Mouse (Mus musculus): ENCODE data around the gene Sgms1. TPM values are rescaled to one million over a fixed set of nuclear protein-coding genes. Genes with fewer than 3 reads are reported as not detected.

Sgms1 gene
- polyA plus RNA-seq, 1 experiment, result 53.7 TPM

GRCm38 (mm10) chr19:32375473-32375985 lies 14.0 kb downstream of the Sgms1 start:
- WGBS, result 86% methylated on average over 4 of the region's 4 CpGs
- DNase-seq, result no peak
- H3K4me1 ChIP-seq (ENCODE audit: control insufficient read depth, insufficient read depth, low read length), result peaks cover 19% of the 10 kb centered on the region; the same call in 1 of the 2 replicates
- no peak for TF ChIP-seq CTCF (IDR thresholded peaks at IDR 0.05; ENCODE audit: insufficient read depth, low read length)
- TF ChIP-seq POLR2A (IDR thresholded peaks at IDR 0.05; ENCODE audit: borderline replicate concordance, extremely low read depth, low read depth, low read length), result no peak
- H3K4me3 ChIP-seq (replicated peaks; ENCODE audit: extremely low read depth, low read depth, low read length), result no peak overlapping the region

GRCm38 (mm10) chr19:32374751-32375150 lies 14.8 kb downstream of the Sgms1 start:
- WGBS, result 95% methylated on average over 10 of the region's 10 CpGs
- no peak for TF ChIP-seq POLR2A (IDR thresholded peaks at IDR 0.05; ENCODE audit: borderline replicate concordance, extremely low read depth, low read depth, low read length)
- no peak for TF ChIP-seq CTCF (IDR thresholded peaks at IDR 0.05; ENCODE audit: insufficient read depth, low read length)
- Histone ChIP-seq H3K4me3 (replicated peaks; ENCODE audit: extremely low read depth, low read depth, low read length) (no peak overlapping the region), H3K4me1 (ENCODE audit: control insufficient read depth, insufficient read depth, low read length) (peaks cover 19% of the 10 kb centered on the region; the same call in 1 of the 2 replicates)
- DNase-seq, result no peak

DNA sequence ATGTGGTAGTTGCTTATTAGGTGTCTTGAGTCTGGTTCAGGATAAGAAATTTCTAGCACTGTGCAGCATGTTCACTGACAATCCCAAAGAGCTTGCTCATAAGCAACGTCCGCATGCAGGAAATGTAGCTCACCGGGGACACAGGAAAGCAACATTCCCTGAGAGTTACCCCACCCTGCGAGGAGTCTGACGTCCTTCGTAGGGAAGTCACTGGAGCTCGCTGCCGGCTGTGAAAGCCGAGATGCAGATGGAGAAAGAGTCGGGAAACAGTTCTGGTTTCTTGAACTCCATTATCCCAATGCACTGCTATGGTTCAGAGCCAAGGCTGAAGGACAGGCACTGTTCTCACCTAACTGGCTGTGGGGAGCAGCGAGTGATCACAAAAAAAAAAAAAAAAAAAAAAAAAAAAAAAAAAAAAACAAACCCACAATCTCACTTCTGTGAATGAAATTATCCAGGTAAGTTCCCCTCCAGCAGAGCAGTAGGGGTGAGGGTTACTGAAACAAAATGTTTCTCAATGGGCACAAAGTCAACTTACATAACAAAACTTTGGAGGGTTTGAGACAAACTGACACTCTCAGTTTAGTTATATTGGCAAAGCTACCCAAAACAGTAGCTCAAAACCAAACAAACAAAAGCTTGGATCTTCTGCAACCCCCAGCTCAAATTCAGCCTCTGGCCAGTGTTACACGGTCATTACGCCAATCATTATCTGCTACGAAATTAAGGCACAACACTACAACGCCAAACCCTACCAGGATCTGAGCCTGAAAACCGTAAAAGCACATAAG lies 15.5 kb downstream of the Sgms1 start:
- Histone ChIP-seq H3K4me3 (replicated peaks; ENCODE audit: extremely low read depth, low read depth, low read length) (no peak overlapping the region), H3K4me1 (ENCODE audit: control insufficient read depth, insufficient read depth, low read length) (peaks cover 19% of the 10 kb centered on the region; the same call in 1 of the 2 replicates)
- DNase-seq, result no peak
- TF ChIP-seq CTCF (IDR thresholded peaks at IDR 0.05; ENCODE audit: insufficient read depth, low read length), result no peak
- WGBS, result 46% methylated on average over 16 of the region's 16 CpGs

DNA sequence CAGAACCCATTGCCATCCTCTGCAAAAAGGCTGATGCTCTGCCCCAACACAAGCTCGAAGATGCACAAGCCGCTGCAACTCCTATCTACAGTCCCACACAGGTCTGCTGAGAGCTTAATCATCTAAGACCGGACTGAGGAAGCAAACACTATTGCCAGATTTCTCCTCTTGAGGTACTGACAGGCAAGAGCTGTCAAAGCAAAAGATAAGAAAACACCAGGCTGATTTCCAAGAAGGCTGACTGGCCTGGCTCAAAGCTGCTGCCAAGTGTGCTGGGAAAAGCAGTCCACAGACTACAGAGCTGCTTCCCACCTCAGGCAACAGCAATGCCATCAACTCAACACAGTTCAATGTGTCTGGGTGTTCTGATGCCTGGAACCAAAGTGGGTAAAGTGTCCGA lies 17.1 kb downstream of the Sgms1 start:
- 44% methylated on average over 4 of the region's 4 CpGs for WGBS
- Histone ChIP-seq H3K4me1 (ENCODE audit: control insufficient read depth, insufficient read depth, low read length) (peaks cover 12% of the 10 kb centered on the region; the same call in 1 of the 2 replicates), H3K4me3 (replicated peaks; ENCODE audit: extremely low read depth, low read depth, low read length) (no peak overlapping the region)
- TF ChIP-seq POLR2A (IDR thresholded peaks at IDR 0.05; ENCODE audit: borderline replicate concordance, extremely low read depth, low read depth, low read length), result no peak
- DNase-seq, result no peak

- H3K4me1 ChIP-seq (ENCODE audit: control insufficient read depth, insufficient read depth, low read length), result peaks cover 2% of the 10 kb centered on the region; the same call in 1 of the 2 replicates
- H3K4me3 ChIP-seq (replicated peaks; ENCODE audit: extremely low read depth, low read depth, low read length), result no peak overlapping the region
- TF ChIP-seq POLR2A (IDR thresholded peaks at IDR 0.05; ENCODE audit: borderline replicate concordance, extremely low read depth, low read depth, low read length) (no peak), CTCF (IDR thresholded peaks at IDR 0.05; ENCODE audit: insufficient read depth, low read length) (no peak)
- WGBS, result 96% methylated on average over 8 of the region's 8 CpGs
- DNase-seq, result no peak
Observed at GRCm38 (mm10) chr19:32367333-32367732, 22.2 kb downstream of the Sgms1 start.

- WGBS, result 80% methylated on average over 9 of the region's 9 CpGs
- TF ChIP-seq CTCF (IDR thresholded peaks at IDR 0.05; ENCODE audit: insufficient read depth, low read length) (no peak), POLR2A (IDR thresholded peaks at IDR 0.05; ENCODE audit: borderline replicate concordance, extremely low read depth, low read depth, low read length) (no peak)
Observed at GRCm38 (mm10) chr19:32366406-32366805, 23.1 kb downstream of the Sgms1 start.

GRCm38 (mm10) chr19:32365111-32365510 lies 24.4 kb downstream of the Sgms1 start:
- WGBS, result 87% methylated on average over 6 of the region's 6 CpGs
- H3K4me1 ChIP-seq (ENCODE audit: control insufficient read depth, insufficient read depth, low read length), result no peaks in the 10 kb centered on the region
- DNase-seq, result no peak
- no peak overlapping the region for H3K4me3 ChIP-seq (replicated peaks; ENCODE audit: extremely low read depth, low read depth, low read length)
- no peak for TF ChIP-seq CTCF (IDR thresholded peaks at IDR 0.05; ENCODE audit: insufficient read depth, low read length)
- TF ChIP-seq POLR2A (IDR thresholded peaks at IDR 0.05; ENCODE audit: borderline replicate concordance, extremely low read depth, low read depth, low read length), result no peak

More at GRCm38 (mm10) chr19:32366406-32366805, 23.1 kb downstream of the Sgms1 start:
- no peak for DNase-seq
- no peaks in the 10 kb centered on the region for H3K4me1 ChIP-seq (ENCODE audit: control insufficient read depth, insufficient read depth, low read length)
- H3K4me3 ChIP-seq (replicated peaks; ENCODE audit: extremely low read depth, low read depth, low read length), result no peak overlapping the region

- TF ChIP-seq POLR2A (IDR thresholded peaks at IDR 0.05; ENCODE audit: borderline replicate concordance, extremely low read depth, low read depth, low read length) (no peak), CTCF (IDR thresholded peaks at IDR 0.05; ENCODE audit: insufficient read depth, low read length) (no peak)
- WGBS, result 80% methylated on average over 4 of the region's 4 CpGs
- peaks cover 3% of the 10 kb centered on the region for H3K4me1 ChIP-seq (ENCODE audit: control insufficient read depth, insufficient read depth, low read length)
- no peak for DNase-seq
- no peak overlapping the region for H3K4me3 ChIP-seq (replicated peaks; ENCODE audit: extremely low read depth, low read depth, low read length)
Observed at GRCm38 (mm10) chr19:32363587-32363986, 25.9 kb downstream of the Sgms1 start.

DNA sequence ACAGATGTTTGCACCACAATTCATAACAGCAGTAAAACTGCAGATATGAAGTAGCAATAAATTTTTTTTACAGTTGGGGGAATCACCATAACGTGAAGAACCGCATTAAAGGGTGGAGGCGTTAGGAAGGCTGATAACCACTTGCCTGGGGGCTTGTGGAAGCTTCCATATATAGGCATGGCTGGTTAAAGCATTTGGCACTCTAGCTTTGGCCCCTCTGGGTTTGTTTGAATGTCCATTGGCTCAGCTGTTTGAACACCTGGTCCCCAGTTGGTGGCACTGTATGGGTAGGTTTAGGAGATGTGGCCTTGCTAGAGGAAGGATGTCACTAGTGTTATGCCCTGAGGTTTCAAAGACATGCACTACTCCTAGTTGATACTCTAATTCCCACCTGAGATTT lies 27.0 kb downstream of the Sgms1 start:
- no peak for DNase-seq
- TF ChIP-seq POLR2A (IDR thresholded peaks at IDR 0.05; ENCODE audit: borderline replicate concordance, extremely low read depth, low read depth, low read length), result no peak
- TF ChIP-seq CTCF (IDR thresholded peaks at IDR 0.05; ENCODE audit: insufficient read depth, low read length), result no peak
- Histone ChIP-seq H3K4me3 (replicated peaks; ENCODE audit: extremely low read depth, low read depth, low read length) (no peak overlapping the region), H3K4me1 (ENCODE audit: control insufficient read depth, insufficient read depth, low read length) (peaks cover 3% of the 10 kb centered on the region)
- WGBS, result 73% methylated on average over 3 of the region's 3 CpGs

Measured in lung, adult 2 months (tissue).